Mouse (Mus musculus): Measurements from ENCODE around the gene Anapc7. TPM values are rescaled to one million over a fixed set of nuclear protein-coding genes. Genes with fewer than 3 reads are reported as not detected.
A peak's percentile ranks its signal among the peaks of the same experiment; 100 is the strongest.
"Not testable (repeated sequence)": the region's sequence is repeated elsewhere in the genome, so short reads cannot be mapped to it uniquely, and the experiment has no call there.

Anapc7 gene
- polyA plus RNA-seq, 1 experiment: 41.9 TPM

- H3K9ac ChIP-seq (ENCODE audit: low read depth, poor library complexity, severe bottlenecking); H3K27me3 ChIP-seq (ENCODE audit: control insufficient read depth, insufficient read depth, low read length, poor library complexity, severe bottlenecking); H3K4me3 ChIP-seq (ENCODE audit: low read depth, low read length); H3K9me3 ChIP-seq (replicated peaks; ENCODE audit: control insufficient read depth, insufficient read depth, low read length, poor library complexity, severe bottlenecking); H3K4me1 ChIP-seq (ENCODE audit: control insufficient read depth, insufficient read depth, low read length); H3K27ac ChIP-seq (ENCODE audit: insufficient read depth, low read length): not testable (repeated sequence)
- H3K36me3 ChIP-seq (ENCODE audit: control insufficient read depth, insufficient read depth, low read length, poor library complexity, severe bottlenecking): peaks cover 79% of the 10 kb centered on the region
- peak; percentile 6 for TF ChIP-seq CTCF (IDR thresholded peaks at IDR 0.05; ENCODE audit: low read depth, low read length)
Observed at GRCm38 (mm10) chr5:122486243-122486642, 64.8 kb downstream of the Anapc7 start.

DNA sequence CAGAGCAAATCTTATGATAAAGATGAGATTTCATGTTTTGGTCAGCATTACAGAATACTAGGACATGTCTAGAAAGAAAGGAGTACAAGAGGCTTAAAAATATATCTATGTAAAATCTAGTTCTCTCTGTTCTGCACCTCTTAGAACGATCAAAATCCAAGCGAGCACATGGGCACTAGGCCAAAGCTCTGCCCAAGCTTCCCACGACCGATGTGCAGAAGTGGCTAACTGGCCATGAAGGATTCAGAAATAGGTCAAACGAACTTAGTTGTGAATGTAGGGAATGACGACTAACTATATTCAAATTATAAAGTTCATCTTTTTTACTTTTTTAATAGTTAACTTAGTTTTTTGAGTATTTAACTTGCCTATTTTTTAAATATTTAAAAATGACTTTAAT is 66.3 kb downstream of the Anapc7 start:
- Histone ChIP-seq H3K27me3 (ENCODE audit: control insufficient read depth, insufficient read depth, low read length, poor library complexity, severe bottlenecking) (no peaks in the 10 kb centered on the region), H3K9ac (ENCODE audit: low read depth, poor library complexity, severe bottlenecking) (no peak overlapping the region), H3K4me1 (ENCODE audit: control insufficient read depth, insufficient read depth, low read length) (no peaks in the 10 kb centered on the region), H3K36me3 (ENCODE audit: control insufficient read depth, insufficient read depth, low read length, poor library complexity, severe bottlenecking) (peaks cover 77% of the 10 kb centered on the region), H3K4me3 (ENCODE audit: low read depth, low read length) (no peak overlapping the region), H3K27ac (ENCODE audit: insufficient read depth, low read length) (no peak overlapping the region), H3K9me3 (replicated peaks; ENCODE audit: control insufficient read depth, insufficient read depth, low read length, poor library complexity, severe bottlenecking) (no peaks in the 10 kb centered on the region)
- TF ChIP-seq POLR2A (IDR thresholded peaks at IDR 0.05; ENCODE audit: insufficient read depth, low read length): no peak
- no peak for TF ChIP-seq CTCF (IDR thresholded peaks at IDR 0.05; ENCODE audit: low read depth, low read length)
- TF ChIP-seq EP300 (IDR thresholded peaks at IDR 0.05; ENCODE audit: insufficient read depth, low read depth, low read length): no peak

DNA sequence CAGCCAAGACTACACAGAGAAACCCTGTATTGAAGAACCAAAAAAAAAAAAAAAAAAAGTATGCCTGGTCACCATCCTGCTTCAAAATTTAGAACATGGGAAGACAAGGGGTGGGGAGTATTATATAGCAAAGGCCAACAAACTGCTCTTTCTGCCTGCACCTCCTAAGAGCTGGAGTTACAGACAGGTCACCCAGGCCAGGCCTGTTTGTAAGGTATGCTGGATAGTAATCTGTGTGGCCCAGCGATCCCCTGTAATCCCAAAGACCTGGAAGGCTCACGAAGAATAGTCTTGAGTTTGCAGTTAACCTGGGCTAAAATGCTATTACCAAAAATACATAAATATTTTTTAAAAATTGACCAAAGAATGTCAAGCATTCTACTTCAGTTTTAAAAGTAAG is 68.7 kb downstream of the Anapc7 start:
- peaks cover 75% of the 10 kb centered on the region for H3K36me3 ChIP-seq (ENCODE audit: control insufficient read depth, insufficient read depth, low read length, poor library complexity, severe bottlenecking)
- H3K4me1 ChIP-seq (ENCODE audit: control insufficient read depth, insufficient read depth, low read length): no peaks in the 10 kb centered on the region
- no peaks in the 10 kb centered on the region for H3K27me3 ChIP-seq (ENCODE audit: control insufficient read depth, insufficient read depth, low read length, poor library complexity, severe bottlenecking)
- H3K9ac ChIP-seq (ENCODE audit: low read depth, poor library complexity, severe bottlenecking): no peak overlapping the region
- no peak overlapping the region for H3K4me3 ChIP-seq (ENCODE audit: low read depth, low read length)
- TF ChIP-seq EP300 (IDR thresholded peaks at IDR 0.05; ENCODE audit: insufficient read depth, low read depth, low read length): no peak
- no peak for TF ChIP-seq POLR2A (IDR thresholded peaks at IDR 0.05; ENCODE audit: insufficient read depth, low read length)
- no peak for TF ChIP-seq CTCF (IDR thresholded peaks at IDR 0.05; ENCODE audit: low read depth, low read length)
- no peak overlapping the region for H3K27ac ChIP-seq (ENCODE audit: insufficient read depth, low read length)
- H3K9me3 ChIP-seq (replicated peaks; ENCODE audit: control insufficient read depth, insufficient read depth, low read length, poor library complexity, severe bottlenecking): no peaks in the 10 kb centered on the region

- Histone ChIP-seq H3K9me3 (replicated peaks; ENCODE audit: control insufficient read depth, insufficient read depth, low read length, poor library complexity, severe bottlenecking) (no peaks in the 10 kb centered on the region), H3K4me1 (ENCODE audit: control insufficient read depth, insufficient read depth, low read length) (no peaks in the 10 kb centered on the region), H3K27ac (ENCODE audit: insufficient read depth, low read length) (no peak overlapping the region), H3K4me3 (ENCODE audit: low read depth, low read length) (no peak overlapping the region), H3K36me3 (ENCODE audit: control insufficient read depth, insufficient read depth, low read length, poor library complexity, severe bottlenecking) (peaks cover 75% of the 10 kb centered on the region), H3K27me3 (ENCODE audit: control insufficient read depth, insufficient read depth, low read length, poor library complexity, severe bottlenecking) (no peaks in the 10 kb centered on the region), H3K9ac (ENCODE audit: low read depth, poor library complexity, severe bottlenecking) (no peak overlapping the region)
- TF ChIP-seq CTCF (IDR thresholded peaks at IDR 0.05; ENCODE audit: low read depth, low read length): peak; percentile 5
- no peak for TF ChIP-seq EP300 (IDR thresholded peaks at IDR 0.05; ENCODE audit: insufficient read depth, low read depth, low read length)
Observed at GRCm38 (mm10) chr5:122491385-122491784, 69.9 kb downstream of the Anapc7 start.

DNA sequence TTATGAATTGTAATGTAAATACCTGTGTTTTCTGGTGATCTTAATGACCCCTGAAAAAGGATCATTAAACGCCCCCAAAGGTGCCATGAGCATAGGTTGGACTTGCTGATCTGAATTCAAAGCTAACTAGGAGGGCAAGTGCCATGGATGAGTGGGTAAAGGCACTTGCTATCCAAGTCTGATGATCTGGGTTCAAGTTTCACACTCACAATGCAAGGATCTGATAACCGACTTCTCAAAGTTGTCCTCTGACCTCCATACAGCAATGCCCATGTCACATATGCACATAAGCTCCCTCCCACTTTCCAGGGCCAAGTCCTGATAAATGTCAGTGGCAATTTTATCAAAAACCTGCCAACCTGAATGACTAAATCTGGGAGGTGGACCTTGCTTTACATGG is 71.5 kb downstream of the Anapc7 start:
- H3K36me3 ChIP-seq (ENCODE audit: control insufficient read depth, insufficient read depth, low read length, poor library complexity, severe bottlenecking): peaks cover 83% of the 10 kb centered on the region
- TF ChIP-seq POLR2A (IDR thresholded peaks at IDR 0.05; ENCODE audit: insufficient read depth, low read length) (no peak), CTCF (IDR thresholded peaks at IDR 0.05; ENCODE audit: low read depth, low read length) (no peak), EP300 (IDR thresholded peaks at IDR 0.05; ENCODE audit: insufficient read depth, low read depth, low read length) (no peak)
- H3K4me1 ChIP-seq (ENCODE audit: control insufficient read depth, insufficient read depth, low read length): no peaks in the 10 kb centered on the region
- no peaks in the 10 kb centered on the region for H3K27me3 ChIP-seq (ENCODE audit: control insufficient read depth, insufficient read depth, low read length, poor library complexity, severe bottlenecking)
- H3K9me3 ChIP-seq (replicated peaks; ENCODE audit: control insufficient read depth, insufficient read depth, low read length, poor library complexity, severe bottlenecking): no peaks in the 10 kb centered on the region
- H3K9ac ChIP-seq (ENCODE audit: low read depth, poor library complexity, severe bottlenecking): no peak overlapping the region
- no peak overlapping the region for H3K4me3 ChIP-seq (ENCODE audit: low read depth, low read length)
- H3K27ac ChIP-seq (ENCODE audit: insufficient read depth, low read length): no peak overlapping the region

DNA sequence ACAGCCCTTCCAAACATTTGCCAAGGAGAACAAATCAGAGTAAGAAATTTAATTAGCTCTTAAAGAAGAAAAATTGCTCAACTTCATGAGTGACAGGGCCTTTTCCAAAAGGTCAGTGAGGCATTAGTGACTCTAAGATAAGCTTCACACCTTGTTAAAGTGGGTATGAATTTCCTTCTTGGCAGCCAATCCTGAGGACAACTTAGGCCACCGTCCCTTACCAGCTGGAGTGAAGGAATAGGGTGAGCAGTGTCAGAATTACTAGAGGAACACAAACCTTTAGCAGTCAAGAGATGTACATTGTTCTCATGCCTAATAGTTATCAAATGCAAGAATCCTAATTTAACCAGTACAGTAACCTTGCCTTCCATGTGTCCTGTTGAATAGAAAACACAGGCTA is 73.0 kb downstream of the Anapc7 start:
- no peaks in the 10 kb centered on the region for H3K9me3 ChIP-seq (replicated peaks; ENCODE audit: control insufficient read depth, insufficient read depth, low read length, poor library complexity, severe bottlenecking)
- peaks cover 77% of the 10 kb centered on the region for H3K36me3 ChIP-seq (ENCODE audit: control insufficient read depth, insufficient read depth, low read length, poor library complexity, severe bottlenecking)

More for the DNA sequence above, 73.0 kb downstream of the Anapc7 start:
- Histone ChIP-seq H3K27me3 (ENCODE audit: control insufficient read depth, insufficient read depth, low read length, poor library complexity, severe bottlenecking) (no peaks in the 10 kb centered on the region), H3K4me1 (ENCODE audit: control insufficient read depth, insufficient read depth, low read length) (no peaks in the 10 kb centered on the region), H3K9ac (ENCODE audit: low read depth, poor library complexity, severe bottlenecking) (no peak overlapping the region), H3K27ac (ENCODE audit: insufficient read depth, low read length) (no peak overlapping the region), H3K4me3 (ENCODE audit: low read depth, low read length) (no peak overlapping the region)
- TF ChIP-seq CTCF (IDR thresholded peaks at IDR 0.05; ENCODE audit: low read depth, low read length) (no peak), POLR2A (IDR thresholded peaks at IDR 0.05; ENCODE audit: insufficient read depth, low read length) (no peak), EP300 (IDR thresholded peaks at IDR 0.05; ENCODE audit: insufficient read depth, low read depth, low read length) (no peak)

Other genes starting within 250 kb of the Anapc7 start
- 10.6 and 11.8 TPM in 2 replicates for gene Hvcn1, start 214.9 kb upstream of the Anapc7 start, polyA plus RNA-seq (2011; ENCODE audit: insufficient read depth, insufficient read length, low read depth, missing spikeins)
- 18.3 and 21.7 TPM in 2 replicates for gene Tctn1, start 157.2 kb upstream of the Anapc7 start, polyA plus RNA-seq (2011; ENCODE audit: insufficient read depth, insufficient read length, low read depth, missing spikeins)
- 18.7 and 20.7 TPM in 2 replicates for gene Pptc7, start 137.3 kb upstream of the Anapc7 start, polyA plus RNA-seq (2011; ENCODE audit: insufficient read depth, insufficient read length, low read depth, missing spikeins)
- gene Rad9b, start 67.5 kb upstream of the Anapc7 start, polyA plus RNA-seq (2011; ENCODE audit: insufficient read depth, insufficient read length, low read depth, missing spikeins): 17.7 and 19.7 TPM in 2 replicates
- gene Vps29, start 67.3 kb upstream of the Anapc7 start, polyA plus RNA-seq (2011; ENCODE audit: insufficient read depth, insufficient read length, low read depth, missing spikeins): 99.0 and 105 TPM in 2 replicates
- gene Gpn3, start 49.8 kb upstream of the Anapc7 start, polyA plus RNA-seq (2011; ENCODE audit: insufficient read depth, insufficient read length, low read depth, missing spikeins): 69.3 and 71.9 TPM in 2 replicates
- gene Fam216a, start 49.3 kb upstream of the Anapc7 start, polyA plus RNA-seq (2011; ENCODE audit: insufficient read depth, insufficient read length, low read depth, missing spikeins): 57.0 and 58.5 TPM in 2 replicates
- 289 and 303 TPM in 2 replicates for gene Arpc3, start 29.8 kb upstream of the Anapc7 start, polyA plus RNA-seq (2011; ENCODE audit: insufficient read depth, insufficient read length, low read depth, missing spikeins)
- 165 and 177 TPM in 2 replicates for gene Atp2a2, start 80.5 kb downstream of the Anapc7 start, polyA plus RNA-seq (2011; ENCODE audit: insufficient read depth, insufficient read length, low read depth, missing spikeins)
- gene Ift81, start 192.8 kb downstream of the Anapc7 start, polyA plus RNA-seq (2011; ENCODE audit: insufficient read depth, insufficient read length, low read depth, missing spikeins): 31.9 and 36.9 TPM in 2 replicates
- 2.7 and 3.5 TPM in 2 replicates for gene P2rx7, start 222.2 kb downstream of the Anapc7 start, polyA plus RNA-seq (2011; ENCODE audit: insufficient read depth, insufficient read length, low read depth, missing spikeins)